Mouse (Mus musculus) MEL (cell line): ENCODE data around the gene Ccdc86. TPM values are rescaled to one million over a fixed set of nuclear protein-coding genes. Genes with fewer than 3 reads are reported as not detected.
A peak's percentile ranks its signal among the peaks of the same experiment; 100 is the strongest.

ENCODE experiments used
- DNase-seq: peaks from one replicate; pipeline ENCODE4 v3.0.0; 2011; ENCODE audit warnings: low read depth, low spot score
- H3K27ac ChIP-seq: 2 replicates; pipeline ENCODE4 v1.5.1; 2012; ENCODE audit warnings: low read depth, mild to moderate bottlenecking, control low read depth, low read length, moderate library complexity; ENCODE audit not compliant: control insufficient read depth
- H3K27me3 ChIP-seq, 2 experiments: fragments of 150-350 bp in 1 of 2; sonication (generic) in 1 of 2; 2 replicates each; pipeline ENCODE4 v1.6.1; 2012; ENCODE audit warnings: low read length in 2 of 2, mild to moderate bottlenecking in 2 of 2, improper control_type of control experiment in 1 of 2, moderate library complexity in 1 of 2; ENCODE audit not compliant: insufficient read depth in 2 of 2, control insufficient read depth in 1 of 2
- H3K36me3 ChIP-seq, 2 experiments: 2 replicates each; pipeline ENCODE4 v1.6.1; 2012 to 2014; ENCODE audit warnings: low read length in 2 of 2, improper control_type of control experiment in 1 of 2, inconsistent platforms in 1 of 2, mild to moderate bottlenecking in 1 of 2; ENCODE audit not compliant: insufficient read depth in 2 of 2, control insufficient read depth in 1 of 2
- H3K4me1 ChIP-seq, 2 experiments: fragments of 150-350 bp in 1 of 2; sonication (generic) in 1 of 2; 2 replicates each; pipeline ENCODE4 v1.6.1; 2012; ENCODE audit warnings: low read length in 2 of 2, improper control_type of control experiment in 1 of 2, mild to moderate bottlenecking in 1 of 2; ENCODE audit not compliant: insufficient read depth in 2 of 2, control insufficient read depth in 1 of 2
- H3K4me3 ChIP-seq, 2 experiments: fragments of 150-350 bp in 1 of 2; sonication (generic) in 1 of 2; 2 replicates each; pipeline ENCODE4 v1.5.1; 2012; ENCODE audit warnings: low read depth in 2 of 2, low read length in 2 of 2, mild to moderate bottlenecking in 2 of 2, moderate library complexity in 2 of 2, control low read depth in 1 of 2, improper control_type of control experiment in 1 of 2; ENCODE audit not compliant: control insufficient read depth in 1 of 2, insufficient read depth in 1 of 2
- H3K79me2 ChIP-seq: 2 replicates; pipeline ENCODE4 v1.6.1; 2012; ENCODE audit warnings: mild to moderate bottlenecking, low read length, moderate library complexity; ENCODE audit not compliant: control insufficient read depth, poor library complexity, insufficient read depth
- H3K9ac ChIP-seq: 2 replicates; pipeline ENCODE4 v1.6.1; 2012; ENCODE audit warnings: low read depth, mild to moderate bottlenecking, control low read depth, low read length, moderate library complexity; ENCODE audit not compliant: control insufficient read depth, poor library complexity, severe bottlenecking
- H3K9me3 ChIP-seq: fragments of 150-350 bp; sonication (generic); replicated peaks from 2 replicates; pipeline ENCODE4 v1.6.1; 2012; ENCODE audit warnings: mild to moderate bottlenecking, low read length, improper control_type of control experiment, moderate library complexity; ENCODE audit not compliant: insufficient read depth
- CHD2 ChIP-seq: IDR thresholded peaks from 2 replicates; pipeline ENCODE4 v1.6.1; 2011; ENCODE audit warnings: low read length, improper control_type of control experiment
- CTCF ChIP-seq, 3 experiments: IDR thresholded peaks in 2 of 3; conservative IDR thresholded peaks in 1 of 3; 2 replicates each; pipeline ENCODE4 v1.5.1; 2011 to 2012; ENCODE audit warnings: low read length in 3 of 3, low read depth in 2 of 3, mild to moderate bottlenecking in 2 of 3, improper control_type of control experiment in 1 of 3, inconsistent platforms in 1 of 3, mixed read lengths in 1 of 3, moderate library complexity in 1 of 3; ENCODE audit not compliant: control insufficient read depth in 1 of 3, insufficient read depth in 1 of 3, poor library complexity in 1 of 3, severe bottlenecking in 1 of 3
- EP300 ChIP-seq, 2 experiments: IDR thresholded peaks; 2 replicates each; pipeline ENCODE4 v1.6.1; 2011; ENCODE audit warnings: improper control_type of control experiment in 2 of 2, low read length in 2 of 2, low read depth in 1 of 2, mild to moderate bottlenecking in 1 of 2
- ETS1 ChIP-seq: IDR thresholded peaks from 2 replicates; pipeline ENCODE4 v1.6.1; 2012; ENCODE audit warnings: low read depth, mild to moderate bottlenecking, inconsistent platforms, low read length, improper control_type of control experiment, moderate library complexity
- GABPA ChIP-seq: IDR thresholded peaks from 2 replicates; pipeline ENCODE4 v1.6.1; 2012; ENCODE audit warnings: low read depth, mild to moderate bottlenecking, inconsistent platforms, low read length, improper control_type of control experiment, moderate library complexity
- GATA1 ChIP-seq: IDR thresholded peaks from 2 replicates; pipeline ENCODE4 v1.6.1; 2011; ENCODE audit warnings: low read depth, low read length, improper control_type of control experiment
- HCFC1 ChIP-seq: IDR thresholded peaks from 2 replicates; pipeline ENCODE4 v1.6.1; 2012; ENCODE audit warnings: low read depth, mild to moderate bottlenecking, inconsistent platforms, low read length, improper control_type of control experiment, moderate library complexity
- JUND ChIP-seq: IDR thresholded peaks from 2 replicates; pipeline ENCODE4 v1.6.1; 2011; ENCODE audit warnings: low read depth, mild to moderate bottlenecking, improper control_type of control experiment, low read length
- MAFK ChIP-seq: IDR thresholded peaks from 2 replicates; pipeline ENCODE4 v1.6.1; 2011; ENCODE audit warnings: low read depth, mild to moderate bottlenecking, low read length, improper control_type of control experiment, borderline replicate concordance
- MEF2A ChIP-seq: IDR thresholded peaks from 2 replicates; pipeline ENCODE4 v1.6.1; 2014; ENCODE audit warnings: low read depth, mild to moderate bottlenecking, inconsistent platforms, low read length, improper control_type of control experiment; ENCODE audit not compliant: poor library complexity, insufficient replicate concordance, severe bottlenecking; ENCODE audit errors: extremely low read depth
- MYB ChIP-seq: IDR thresholded peaks from 2 replicates; pipeline ENCODE4 v1.6.1; 2011; ENCODE audit warnings: mild to moderate bottlenecking, low read depth, low read length, improper control_type of control experiment
- POLR2A ChIP-seq, 2 experiments: IDR thresholded peaks; 2 replicates each; pipeline ENCODE4 v1.6.1; 2011 to 2012; ENCODE audit warnings: low read length in 2 of 2, mild to moderate bottlenecking in 2 of 2, control low read depth in 1 of 2, improper control_type of control experiment in 1 of 2, low read depth in 1 of 2, moderate library complexity in 1 of 2; ENCODE audit not compliant: control insufficient read depth in 1 of 2, insufficient read depth in 1 of 2, poor library complexity in 1 of 2
- POLR2AphosphoS2 ChIP-seq: IDR thresholded peaks from 2 replicates; pipeline ENCODE4 v1.6.1; 2011; ENCODE audit warnings: low read length, improper control_type of control experiment
- POLR2AphosphoS5 ChIP-seq: IDR thresholded peaks from 2 replicates; pipeline ENCODE4 v1.6.1; 2012; ENCODE audit warnings: low read depth, borderline replicate concordance, mild to moderate bottlenecking, inconsistent platforms, low read length, moderate library complexity, mixed read lengths
- RAD21 ChIP-seq: IDR thresholded peaks from 2 replicates; pipeline ENCODE4 v1.6.1; 2011; ENCODE audit warnings: mild to moderate bottlenecking, low read depth, low read length, improper control_type of control experiment
- SIN3A ChIP-seq: IDR thresholded peaks from 2 replicates; pipeline ENCODE4 v1.6.1; 2012; ENCODE audit warnings: low read length, improper control_type of control experiment, inconsistent platforms
- SMC3 ChIP-seq: IDR thresholded peaks from 2 replicates; pipeline ENCODE4 v1.6.1; 2011; ENCODE audit warnings: low read depth, low read length, improper control_type of control experiment
- TAL1 ChIP-seq: IDR thresholded peaks from 2 replicates; pipeline ENCODE4 v1.6.1; 2012; ENCODE audit warnings: mild to moderate bottlenecking, inconsistent platforms, low read length, moderate library complexity, mixed read lengths
- USF1 ChIP-seq: IDR thresholded peaks from 2 replicates; pipeline ENCODE4 v1.6.1; 2014; ENCODE audit warnings: low read depth, mild to moderate bottlenecking, inconsistent platforms, low read length, improper control_type of control experiment, moderate library complexity
- USF2 ChIP-seq, 2 experiments: IDR thresholded peaks; 2 replicates each; pipeline ENCODE4 v1.6.1; 2011 to 2012; ENCODE audit warnings: improper control_type of control experiment in 2 of 2, low read length in 2 of 2, borderline replicate concordance in 1 of 2, inconsistent platforms in 1 of 2, low read depth in 1 of 2, mild to moderate bottlenecking in 1 of 2; ENCODE audit not compliant: insufficient read depth in 1 of 2
- ZC3H11A ChIP-seq: IDR thresholded peaks from 2 replicates; pipeline ENCODE4 v1.6.1; 2012; ENCODE audit warnings: low read depth, mild to moderate bottlenecking, inconsistent platforms, low read length, improper control_type of control experiment
- ZMIZ1 ChIP-seq: IDR thresholded peaks from 2 replicates; pipeline ENCODE4 v1.6.1; 2012; ENCODE audit warnings: low read depth, mild to moderate bottlenecking, inconsistent platforms, low read length, improper control_type of control experiment, moderate library complexity
- ZNF384 ChIP-seq: IDR thresholded peaks from 2 replicates; pipeline ENCODE4 v1.6.1; 2012; ENCODE audit warnings: low read depth, mild to moderate bottlenecking, inconsistent platforms, low read length, improper control_type of control experiment
- polyA plus RNA-seq, 2 experiments: library from polyadenylated mRNA; stranded (reverse) in 1 of 2; unstranded in 1 of 2; fragments of >175 nt in 1 of 2; fragments of >200 nt in 1 of 2; gene quantifications; 2 replicates each; pipeline versions ENCODE4 v1.2.1 to v1.2.4; 2012; ENCODE audit warnings: low replicate concordance in 2 of 2, low read depth in 1 of 2; ENCODE audit not compliant: insufficient read length in 2 of 2, insufficient read depth in 1 of 2, missing spikeins in 1 of 2
- total RNA-seq: library from RNA; depleted of rRNA; stranded (reverse); fragments of 300-350 nt; gene quantifications from 2 replicates; pipeline ENCODE4 v1.2.3, GENCODE M21; 2012

Ccdc86 gene
- total and polyA plus RNA-seq, 3 experiments: 29.5 to 50.9 TPM; not detected in 1

DNA sequence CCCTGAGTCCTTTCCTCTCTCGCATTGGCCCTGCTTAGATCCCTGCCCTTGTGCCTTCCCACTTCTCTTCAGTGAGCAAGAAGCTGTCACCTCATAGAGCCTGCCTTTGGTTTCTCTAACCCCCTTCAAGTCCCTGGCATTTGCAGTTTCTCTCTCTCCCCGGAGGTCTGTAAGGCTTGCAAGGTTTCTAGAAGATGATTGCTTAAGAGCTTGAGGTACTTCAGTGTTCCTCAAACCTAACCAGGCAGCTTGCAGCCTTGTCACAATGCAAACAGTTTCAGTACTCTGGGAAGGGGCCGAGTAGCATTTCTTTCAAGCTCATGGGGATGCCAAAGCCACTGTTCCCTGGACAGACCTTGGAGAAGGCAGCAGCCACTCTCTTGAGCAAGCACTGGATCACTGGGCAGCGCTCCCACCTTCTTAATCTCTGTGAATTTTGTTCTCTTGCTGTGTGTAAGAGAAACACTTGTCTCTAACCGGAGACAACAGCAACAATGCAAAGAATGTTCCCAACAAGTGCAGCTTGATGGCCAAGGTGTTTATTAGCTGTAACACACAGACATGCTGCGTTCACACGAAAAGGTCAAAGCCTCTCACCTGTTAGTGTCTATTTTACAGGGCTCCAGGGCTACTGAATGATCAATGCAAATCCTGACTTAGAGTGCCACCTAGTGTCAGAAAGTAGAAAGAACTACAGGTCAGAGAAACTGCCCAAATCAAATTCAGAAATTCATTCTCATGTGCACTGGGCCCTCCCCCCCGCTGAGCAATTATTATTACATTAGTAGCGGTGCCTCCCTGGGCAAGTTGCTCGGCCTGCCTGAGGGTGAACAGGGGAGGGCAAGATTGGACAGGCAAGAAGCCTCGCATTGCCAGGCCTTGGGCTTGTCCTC is 10.3 kb upstream of the Ccdc86 start:
- peak; percentile 76 for DNase-seq
- Histone ChIP-seq H3K4me3 (no peak overlapping the region), H3K9me3 (no peaks in the 10 kb centered on the region), H3K4me1 (no peaks in the 10 kb centered on the region), H3K27me3 (peaks cover 5 to 8% of the 10 kb centered on the region in 2 experiments; a peak in 3 of 4 replicates), H3K27ac (no peak overlapping the region), H3K36me3 (no peaks in the 10 kb centered on the region), H3K9ac (no peak overlapping the region), H3K79me2 (no peaks in the 10 kb centered on the region)
- TF ChIP-seq RAD21: peak; percentile 98
- TF ChIP-seq ETS1: no peak
- TF ChIP-seq CTCF (IDR thresholded peaks at IDR 0.05 in 2 of 3, conservative IDR thresholded peaks at IDR 0.05 in 1 of 3; ENCODE audit: control insufficient read depth in 1 of 3, insufficient read depth in 1 of 3, low read depth in 2 of 3, low read length in 3 of 3, poor library complexity in 1 of 3, severe bottlenecking in 1 of 3): peak; percentile 36 to 95 (median 57)
- no peak for TF ChIP-seq USF2 (IDR thresholded peaks at IDR 0.05; ENCODE audit: borderline replicate concordance in 1 of 2, insufficient read depth in 1 of 2, low read depth in 1 of 2, low read length in 2 of 2)
- peak; percentile 88 for TF ChIP-seq SMC3
- TF ChIP-seq MAFK: no peak
- peak; percentile 92 for TF ChIP-seq ZC3H11A
- TF ChIP-seq MYB: no peak

DNA sequence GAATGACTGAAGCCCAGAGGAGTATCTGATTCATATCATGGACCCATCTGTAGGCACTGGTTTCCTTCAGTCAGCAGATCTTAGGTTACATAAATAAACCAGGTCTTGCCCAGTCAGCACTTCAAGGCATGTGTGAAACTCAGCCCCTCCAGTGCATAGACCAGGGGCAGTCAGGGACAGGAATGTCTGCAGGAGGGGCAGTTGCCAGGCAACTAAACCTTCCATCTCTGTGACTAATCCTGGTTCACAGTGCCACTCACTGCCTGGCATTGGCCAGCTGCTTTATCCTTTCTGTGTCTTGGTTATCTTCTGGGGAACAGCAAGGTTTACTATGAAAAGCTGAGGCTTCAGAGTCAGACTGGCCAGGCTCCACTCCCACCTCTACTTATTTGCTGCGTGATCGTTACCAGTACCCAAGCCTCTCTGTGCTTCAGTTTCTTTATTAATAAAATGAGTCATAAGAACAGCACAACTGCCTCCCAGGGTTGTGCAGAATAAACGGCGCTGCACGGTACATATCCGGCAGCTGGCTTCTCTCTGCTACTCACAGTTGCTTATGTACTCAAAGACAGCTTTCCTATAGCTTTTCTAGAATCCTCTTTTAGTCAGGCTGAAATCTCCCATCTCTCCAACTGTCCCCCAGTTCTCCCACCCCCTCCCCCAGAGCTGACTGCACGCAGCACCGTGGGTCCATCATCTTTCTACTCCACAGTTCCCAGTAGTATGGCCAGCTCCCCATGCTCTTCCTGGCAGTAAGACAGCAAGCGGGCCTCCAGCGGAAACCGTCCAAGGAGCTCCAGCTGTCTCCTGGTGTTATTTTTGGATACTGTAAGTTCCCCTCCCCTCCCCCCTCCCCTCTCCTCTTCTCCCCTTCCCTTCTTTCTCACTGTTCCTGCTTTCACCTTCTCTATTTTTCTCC is 3.2 kb upstream of the Ccdc86 start:
- no peak overlapping the region for H3K27ac ChIP-seq
- no peaks in the 10 kb centered on the region for H3K9me3 ChIP-seq

More for the DNA sequence above, 3.2 kb upstream of the Ccdc86 start:
- peaks cover 17% of the 10 kb centered on the region for H3K79me2 ChIP-seq
- TF ChIP-seq USF2 (IDR thresholded peaks at IDR 0.05; ENCODE audit: borderline replicate concordance in 1 of 2, insufficient read depth in 1 of 2, low read depth in 1 of 2, low read length in 2 of 2) (no peak), GATA1 (no peak), MYB (no peak), ZC3H11A (no peak), HCFC1 (no peak), SIN3A (no peak), MEF2A (no peak), JUND (no peak), CHD2 (no peak), EP300 (IDR thresholded peaks at IDR 0.05; ENCODE audit: low read depth in 1 of 2, low read length in 2 of 2) (no peak), POLR2A (IDR thresholded peaks at IDR 0.05; ENCODE audit: control insufficient read depth in 1 of 2, insufficient read depth in 1 of 2, low read depth in 1 of 2, low read length in 2 of 2, poor library complexity in 1 of 2) (no peak), TAL1 (no peak), ZMIZ1 (no peak), CTCF (IDR thresholded peaks at IDR 0.05 in 2 of 3, conservative IDR thresholded peaks at IDR 0.05 in 1 of 3; ENCODE audit: control insufficient read depth in 1 of 3, insufficient read depth in 1 of 3, low read depth in 2 of 3, low read length in 3 of 3, poor library complexity in 1 of 3, severe bottlenecking in 1 of 3) (no peak), ZNF384 (no peak), POLR2AphosphoS2 (no peak), USF1 (no peak), GABPA (no peak), POLR2AphosphoS5 (no peak)
- H3K4me1 ChIP-seq: peaks cover 0 to 2% of the 10 kb centered on the region in 2 experiments; a peak in 1 of 4 replicates
- no peak for DNase-seq
- peaks cover 5 to 8% of the 10 kb centered on the region in 2 experiments for H3K27me3 ChIP-seq
- peaks cover 0 to 5% of the 10 kb centered on the region in 2 experiments; a peak in 2 of 4 replicates for H3K36me3 ChIP-seq
- no peak overlapping the region for H3K4me3 ChIP-seq
- H3K9ac ChIP-seq: no peak overlapping the region
